In genomic region chr14:54416229-54416775, GRCm38 (mm10) we compare ENCODE assay signal across 32 mouse cellular contexts. TPM values are rescaled to one million over a fixed set of nuclear protein-coding genes. Genes with fewer than 3 reads are reported as not detected.
DNase-seq lines count a peak whose midpoint lies in the region; ATAC-seq lines count a peak whose summit lies in the region.
"Had no signal": no experiment of that assay in that cellular context is flagged by ENCODE, and none has a peak within 500 bp of the region (broad histone marks: within the 10 kb centered on the region; RNA-seq: fewer than 3 reads in every experiment).

No protein-coding gene starts in this region.

- no peak overlapping the region for H3K4me2 ChIP-seq in kidney, embryonic 14.5 days (replicated peaks; ENCODE audit: low read depth, low read length)
- no peak overlapping the region for H3K4me2 ChIP-seq in lung, embryonic 16.5 days (ENCODE audit: low read depth, low read length)
- H3K4me2 ChIP-seq: embryonic facial prominence, embryonic 15.5 days; forebrain, embryonic 12.5 days; limb, embryonic 12.5 days; midbrain, embryonic 13.5 days had no signal

- WGBS in kidney, embryonic 14.5 days = 57% methylated on average over 5 of the region's 5 CpGs
- 42% methylated on average over 5 of the region's 5 CpGs for WGBS in lung, embryonic 16.5 days

- H3K4me1 ChIP-seq in kidney, embryonic 14.5 days (ENCODE audit: control insufficient read depth, insufficient read depth, low read length) = peaks cover 20% of the 10 kb centered on the region
- peaks cover 33% of the 10 kb centered on the region for H3K4me1 ChIP-seq in lung, embryonic 16.5 days (replicated peaks; ENCODE audit: control insufficient read depth, insufficient read depth, low read length)

- DNase-seq in kidney, postnatal 10 days = peak; percentile 54
- no peak for DNase-seq in lung, postnatal 14 days
- DNase-seq in ES-CJ7 (ENCODE audit: low read depth, low spot score) = peak; percentile 58
- DNase-seq in retina, embryonic 14.5 days (ENCODE audit: low spot score) = no peak
- no peak for DNase-seq in adrenal gland, adult 8-10 months
- DNase-seq: cerebellum, adult 2 months; cerebellum, postnatal 25 days; forebrain, postnatal 0 days; gastrocnemius, postnatal 10 days; heart, postnatal 10 days; kidney, adult 2 months; kidney, postnatal 25 days; right cerebral cortex, adult 18-20 months; right cerebral cortex, postnatal 4 days; thymus, adult 18-20 months; thymus, postnatal 25 days had no signal

- H3K27ac ChIP-seq in kidney, embryonic 14.5 days (ENCODE audit: low read depth, low read length) = no peak overlapping the region
- H3K27ac ChIP-seq in lung, embryonic 16.5 days (ENCODE audit: low read length) = peak overlapping the region; percentile 19
- H3K27ac ChIP-seq: embryonic facial prominence, embryonic 10.5 days; embryonic facial prominence, embryonic 15.5 days; forebrain, embryonic 12.5 days; heart, embryonic 13.5 days; hindbrain, embryonic 12.5 days; hindbrain, postnatal 0 days; limb, embryonic 12.5 days; macrophage; midbrain, embryonic 13.5 days; stomach, postnatal 0 days had no signal

- no peak overlapping the region for H3K9ac ChIP-seq in kidney, embryonic 14.5 days (ENCODE audit: low read depth, low read length)
- no peak overlapping the region for H3K9ac ChIP-seq in lung, embryonic 16.5 days (ENCODE audit: low read length)
- H3K9ac ChIP-seq: embryonic facial prominence, embryonic 15.5 days; forebrain, embryonic 12.5 days; forebrain, postnatal 0 days; hindbrain, embryonic 12.5 days; intestine, embryonic 15.5 days; limb, embryonic 12.5 days; midbrain, embryonic 13.5 days had no signal

- H3K27me3 ChIP-seq in kidney, embryonic 14.5 days (ENCODE audit: control insufficient read depth, insufficient read depth, low read length) = no peaks in the 10 kb centered on the region
- no peaks in the 10 kb centered on the region for H3K27me3 ChIP-seq in lung, embryonic 16.5 days (ENCODE audit: control insufficient read depth, insufficient read depth, low read depth, low read length)
- H3K27me3 ChIP-seq: heart, embryonic 13.5 days; intestine, embryonic 15.5 days; Patski had no signal

- H3K4me3 ChIP-seq in kidney, embryonic 14.5 days (ENCODE audit: low read length) = no peak overlapping the region
- H3K4me3 ChIP-seq in lung, embryonic 16.5 days (ENCODE audit: low read length) = no peak overlapping the region
- H3K4me3 ChIP-seq: embryonic facial prominence, embryonic 10.5 days; embryonic facial prominence, embryonic 15.5 days; forebrain, embryonic 12.5 days; hindbrain, embryonic 12.5 days; intestine, embryonic 15.5 days; limb, embryonic 12.5 days; midbrain, embryonic 13.5 days had no signal

- H3K9me3 ChIP-seq in kidney, embryonic 14.5 days (ENCODE audit: control insufficient read depth, low read length) = no peaks in the 10 kb centered on the region
- no peaks in the 10 kb centered on the region for H3K9me3 ChIP-seq in lung, embryonic 16.5 days (ENCODE audit: control insufficient read depth, low read length)
- H3K9me3 ChIP-seq: embryonic facial prominence, embryonic 10.5 days; embryonic facial prominence, embryonic 15.5 days; forebrain, embryonic 12.5 days; G1E; heart, embryonic 13.5 days; hindbrain, embryonic 12.5 days; intestine, embryonic 15.5 days; limb, embryonic 12.5 days; midbrain, embryonic 13.5 days had no signal

- ATAC-seq in kidney, embryonic 14.5 days (ENCODE audit: low FRiP score, low TSS enrichment) = no peak
- ATAC-seq in lung, embryonic 16.5 days (ENCODE audit: low read depth) = no peak
- ATAC-seq: forebrain, postnatal 0 days; hindbrain, postnatal 0 days; intestine, embryonic 15.5 days; midbrain, embryonic 13.5 days; Patski had no signal

- no peaks in the 10 kb centered on the region for H3K36me3 ChIP-seq in kidney, embryonic 14.5 days (ENCODE audit: control insufficient read depth, insufficient read depth, low read length)
- no peaks in the 10 kb centered on the region for H3K36me3 ChIP-seq in lung, embryonic 16.5 days (ENCODE audit: control insufficient read depth, insufficient read depth, low read length)
- H3K36me3 ChIP-seq: embryonic facial prominence, embryonic 10.5 days; embryonic facial prominence, embryonic 15.5 days; forebrain, embryonic 12.5 days; heart, embryonic 13.5 days; hindbrain, embryonic 12.5 days; intestine, embryonic 15.5 days; limb, embryonic 12.5 days; midbrain, embryonic 13.5 days had no signal

RNA-seq across cellular contexts. Expression of gene Slc7a7, which starts 1.3 kb away (rescaled TPM):
- 6.9 and 9.6 TPM in 2 replicates for polyA plus RNA-seq in kidney, embryonic 14.5 days (2014; fragmentation: Nextera tagmentation; extraction: Ambion mirVana)
- polyA plus RNA-seq in lung, embryonic 16.5 days (2015; fragmentation: Nextera tagmentation; extraction: Ambion mirVana) = 14.2 and 17.0 TPM in 2 replicates
- total RNA-seq in adrenal gland, adult 8-10 months (2022) = 1 to 10 TPM; 4.6 to 8.5 (median 6.4) TPM

RNA-seq across cellular contexts. Expression of gene Mrpl52, which starts 10.4 kb away (rescaled TPM):
- polyA plus RNA-seq in kidney, embryonic 14.5 days (2014; fragmentation: Nextera tagmentation; extraction: Ambion mirVana) = 269 and 360 TPM in 2 replicates
- 258 and 287 TPM in 2 replicates for polyA plus RNA-seq in lung, embryonic 16.5 days (2015; fragmentation: Nextera tagmentation; extraction: Ambion mirVana)
- total RNA-seq in adrenal gland, adult 8-10 months (2022) = 100 to 1,000 TPM; 179 to 219 (median 209) TPM

RNA-seq across cellular contexts. Expression of gene Mmp14, which starts 15.1 kb away (rescaled TPM):
- 101 and 167 TPM in 2 replicates for polyA plus RNA-seq in kidney, embryonic 14.5 days (2014; fragmentation: Nextera tagmentation; extraction: Ambion mirVana)
- polyA plus RNA-seq in lung, embryonic 16.5 days (2015; fragmentation: Nextera tagmentation; extraction: Ambion mirVana) = 176 and 183 TPM in 2 replicates
- 10 to 100 TPM; 34.8 to 49.0 (median 44.5) TPM for total RNA-seq in adrenal gland, adult 8-10 months (2022)
- total RNA-seq: monocyte, adult 5-6 weeks had no signal

RNA-seq across cellular contexts. Expression of gene Lrp10, which starts 47.6 kb away (rescaled TPM):
- polyA plus RNA-seq in kidney, embryonic 14.5 days (2014; fragmentation: Nextera tagmentation; extraction: Ambion mirVana) = 32.0 and 47.0 TPM in 2 replicates
- 61.9 and 64.2 TPM in 2 replicates for polyA plus RNA-seq in lung, embryonic 16.5 days (2015; fragmentation: Nextera tagmentation; extraction: Ambion mirVana)
- 100 to 1,000 TPM; 119 to 147 (median 137) TPM for total RNA-seq in adrenal gland, adult 8-10 months (2022)

RNA-seq across cellular contexts. Expression of gene Oxa1l, which starts 55.7 kb away (rescaled TPM):
- 63.1 and 69.7 TPM in 2 replicates for polyA plus RNA-seq in kidney, embryonic 14.5 days (2014; fragmentation: Nextera tagmentation; extraction: Ambion mirVana)
- 40.3 and 46.2 TPM in 2 replicates for polyA plus RNA-seq in lung, embryonic 16.5 days (2015; fragmentation: Nextera tagmentation; extraction: Ambion mirVana)
- total RNA-seq in adrenal gland, adult 8-10 months (2022) = 100 to 1,000 TPM in 1 of 4 experiments, 10 to 100 TPM in 3; 88.8 to 106 (median 90.6) TPM

Comparison
In these comparisons a context has a peak if more than half of its experiments do, and no peak if none do; other contexts are left out.
1. DNase-seq: peak in kidney, postnatal 10 days (single experiment) and ES-CJ7 (single experiment); none in lung, postnatal 14 days (single experiment), retina, embryonic 14.5 days (single experiment) and adrenal gland, adult 8-10 months (single experiment).